Mouse (Mus musculus): Measurements from ENCODE around the gene Zbtb25. TPM values are rescaled to one million over a fixed set of nuclear protein-coding genes. Genes with fewer than 3 reads are reported as not detected.

Zbtb25 gene
- total RNA-seq, 4 experiments from 2014 or later: 19.4 to 22.5 (median 19.9) TPM

- DNase-seq (ENCODE audit: low spot score in 2 of 2): no peak
Observed at GRCm38 (mm10) chr12:76299361-76299906, 70.0 kb downstream of the Zbtb25 start.

GRCm38 (mm10) chr12:76297830-76298229 is 71.6 kb downstream of the Zbtb25 start:
- DNase-seq (ENCODE audit: low spot score in 2 of 2): no peak

Other genes with a start within 250 kb of the Zbtb25 start
- gene Esr2, start 192.3 kb downstream of the Zbtb25 start, total RNA-seq (2022): under 1 TPM; 0.31 to 0.57 (median 0.42) TPM
- gene Tex21, start 122.9 kb downstream of the Zbtb25 start, total RNA-seq (2022): not detected
- 10 to 100 TPM; 46.4 to 50.7 (median 48.0) TPM for gene Mthfd1, start 114.3 kb downstream of the Zbtb25 start, total RNA-seq (2022)
- 10 to 100 TPM; 51.1 to 58.4 (median 57.0) TPM for gene Akap5, start 44.7 kb downstream of the Zbtb25 start, total RNA-seq (2022)
- gene Zbtb1, start 664 bp upstream of the Zbtb25 start, total RNA-seq (2022): 1 to 10 TPM; 7.2 to 8.1 (median 7.5) TPM
- gene Hspa2, start 34.6 kb upstream of the Zbtb25 start, total RNA-seq (2022): 100 to 1,000 TPM in 3 of 4 experiments, 10 to 100 TPM in 1; 93.5 to 105 (median 103) TPM
- gene Ppp1r36, start 47.9 kb upstream of the Zbtb25 start, total RNA-seq (2022): 1 to 10 TPM; 1.9 to 3.2 (median 2.4) TPM
- 10 to 100 TPM; 23.4 to 28.6 (median 24.9) TPM for gene Plekhg3, start 161.3 kb upstream of the Zbtb25 start, total RNA-seq (2022)

All from layer of hippocampus, adult 8-10 months (tissue).